ENCODE assay signal across 23 mouse cellular contexts in the genomic region with DNA sequence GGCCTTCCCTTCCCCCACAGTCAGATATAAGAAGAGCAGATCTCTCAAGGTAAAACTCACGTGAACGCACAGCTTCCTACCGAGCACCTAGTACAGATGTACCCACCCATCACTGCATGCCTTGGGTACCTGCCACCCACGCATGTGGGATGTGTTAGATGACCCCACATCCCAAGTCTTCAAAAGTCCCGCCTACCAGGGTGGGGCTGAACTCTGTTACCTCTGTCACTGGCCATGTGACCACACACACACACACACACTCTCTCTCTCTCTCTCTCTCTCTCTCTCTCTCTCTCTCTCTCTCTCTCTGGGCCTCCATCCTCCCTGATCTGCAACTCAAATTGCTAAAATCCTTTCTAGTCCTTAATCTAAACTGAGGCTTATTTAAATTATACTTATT. TPM values are rescaled to one million over a fixed set of nuclear protein-coding genes. Genes with fewer than 3 reads are reported as not detected.
DNase-seq lines count a peak whose midpoint lies in the region; ATAC-seq and TF ChIP-seq lines count a peak whose summit lies in the region.
"Had no signal": no experiment of that assay in that cellular context is flagged by ENCODE, and none has a peak within 500 bp of the region (broad histone marks: within the 10 kb centered on the region; RNA-seq: fewer than 3 reads in every experiment).

No protein-coding gene starts in this region.

- TF ChIP-seq EP300 in MEL (IDR thresholded peaks at IDR 0.05; ENCODE audit: low read depth in 1 of 2, low read length in 2 of 2), result no peak

- H3K4me3 ChIP-seq in liver, embryonic 15.5 days (replicated peaks), result no peak overlapping the region
- no peak overlapping the region for H3K4me3 ChIP-seq in MEL (ENCODE audit: control insufficient read depth in 1 of 2, insufficient read depth in 1 of 2, low read depth in 2 of 2, low read length in 2 of 2)
- H3K4me3 ChIP-seq in intestine, postnatal 0 days (ENCODE audit: low read depth, low read length), result no peak overlapping the region
- no peak overlapping the region for H3K4me3 ChIP-seq in stomach, embryonic 16.5 days (replicated peaks; ENCODE audit: low read length)
- H3K4me3 ChIP-seq: embryonic facial prominence, embryonic 13.5 days; forebrain, embryonic 10.5 days; forebrain, embryonic 15.5 days; heart, embryonic 10.5 days; heart, embryonic 15.5 days; hindbrain, embryonic 12.5 days; neural tube, embryonic 13.5 days; stomach, embryonic 15.5 days had no signal

- no peaks in the 10 kb centered on the region for H3K79me2 ChIP-seq in MEL (ENCODE audit: control insufficient read depth, insufficient read depth, low read length, poor library complexity)

- H3K9me3 ChIP-seq in liver, embryonic 15.5 days (replicated peaks), result no peaks in the 10 kb centered on the region
- H3K9me3 ChIP-seq in MEL (replicated peaks; ENCODE audit: insufficient read depth, low read length), result no peaks in the 10 kb centered on the region
- no peaks in the 10 kb centered on the region for H3K9me3 ChIP-seq in intestine, postnatal 0 days (ENCODE audit: control insufficient read depth)
- H3K9me3 ChIP-seq in stomach, embryonic 16.5 days (replicated peaks; ENCODE audit: control insufficient read depth, low read length), result no peaks in the 10 kb centered on the region
- H3K9me3 ChIP-seq: embryonic facial prominence, embryonic 13.5 days; forebrain, embryonic 10.5 days; forebrain, embryonic 15.5 days; G1E; heart, embryonic 10.5 days; heart, embryonic 15.5 days; hindbrain, embryonic 12.5 days; neural tube, embryonic 13.5 days; stomach, embryonic 15.5 days had no signal

- H3K36me3 ChIP-seq in liver, embryonic 15.5 days (replicated peaks), result no peaks in the 10 kb centered on the region
- H3K36me3 ChIP-seq in MEL (ENCODE audit: control insufficient read depth in 1 of 2, insufficient read depth in 2 of 2, low read length in 2 of 2), result no peaks in the 10 kb centered on the region
- H3K36me3 ChIP-seq in intestine, postnatal 0 days (ENCODE audit: control insufficient read depth, insufficient read depth), result no peaks in the 10 kb centered on the region
- H3K36me3 ChIP-seq in stomach, embryonic 16.5 days (ENCODE audit: control insufficient read depth, insufficient read depth, low read length), result no peaks in the 10 kb centered on the region
- H3K36me3 ChIP-seq: embryonic facial prominence, embryonic 13.5 days; forebrain, embryonic 10.5 days; forebrain, embryonic 15.5 days; G1E; heart, embryonic 10.5 days; heart, embryonic 15.5 days; hindbrain, embryonic 12.5 days; neural tube, embryonic 13.5 days; stomach, embryonic 15.5 days had no signal

- TF ChIP-seq RAD21 in MEL (IDR thresholded peaks at IDR 0.05; ENCODE audit: low read depth, low read length), result no peak

- no peak overlapping the region for H3K9ac ChIP-seq in liver, embryonic 15.5 days
- no peak overlapping the region for H3K9ac ChIP-seq in MEL (ENCODE audit: control insufficient read depth, low read depth, low read length, poor library complexity, severe bottlenecking)
- H3K9ac ChIP-seq in intestine, postnatal 0 days (ENCODE audit: low read depth, low read length), result no peak overlapping the region
- no peak overlapping the region; the same call in 1 of the 2 replicates for H3K9ac ChIP-seq in stomach, embryonic 16.5 days (ENCODE audit: low read length)
- H3K9ac ChIP-seq: embryonic facial prominence, embryonic 13.5 days; forebrain, embryonic 15.5 days; heart, embryonic 15.5 days; hindbrain, embryonic 12.5 days; lung, embryonic 14.5 days; neural tube, embryonic 13.5 days; stomach, embryonic 15.5 days had no signal

- ATAC-seq in liver, embryonic 15.5 days (ENCODE audit: insufficient read depth), result peak; percentile 10; the same call in 1 of the 2 replicates
- ATAC-seq in intestine, postnatal 0 days, result peak; percentile 64
- peak; percentile 45; the same call in 1 of the 2 replicates for ATAC-seq in stomach, embryonic 16.5 days (ENCODE audit: insufficient read depth, low FRiP score)
- ATAC-seq: forebrain, embryonic 15.5 days; midbrain, embryonic 16.5 days had no signal

- H3K27me3 ChIP-seq in liver, embryonic 15.5 days, result no peaks in the 10 kb centered on the region
- peaks cover 0 to 4% of the 10 kb centered on the region in 2 experiments; a peak in 3 of 4 replicates for H3K27me3 ChIP-seq in MEL (ENCODE audit: control insufficient read depth in 1 of 2, insufficient read depth in 2 of 2, low read length in 2 of 2)
- H3K27me3 ChIP-seq in intestine, postnatal 0 days (replicated peaks; ENCODE audit: control insufficient read depth, insufficient read depth, low read length), result no peaks in the 10 kb centered on the region
- H3K27me3 ChIP-seq in stomach, embryonic 16.5 days (ENCODE audit: control insufficient read depth, insufficient read depth, low read length), result no peaks in the 10 kb centered on the region
- H3K27me3 ChIP-seq: embryonic facial prominence, embryonic 13.5 days; forebrain, embryonic 15.5 days; heart, embryonic 15.5 days; hindbrain, embryonic 12.5 days; neural tube, embryonic 13.5 days; stomach, embryonic 15.5 days had no signal

- TF ChIP-seq POLR2A in MEL (IDR thresholded peaks at IDR 0.05; ENCODE audit: control insufficient read depth in 1 of 2, insufficient read depth in 1 of 2, low read depth in 1 of 2, low read length in 2 of 2, poor library complexity in 1 of 2), result no peak

- no peak overlapping the region for H3K27ac ChIP-seq in liver, embryonic 15.5 days (replicated peaks)
- H3K27ac ChIP-seq in MEL (ENCODE audit: control insufficient read depth, low read depth, low read length), result no peak overlapping the region
- peak overlapping the region; percentile 85 for H3K27ac ChIP-seq in intestine, postnatal 0 days (ENCODE audit: low read depth, low read length)
- no peak overlapping the region for H3K27ac ChIP-seq in stomach, embryonic 16.5 days (ENCODE audit: low read length)
- H3K27ac ChIP-seq: embryonic facial prominence, embryonic 13.5 days; forebrain, embryonic 10.5 days; forebrain, embryonic 15.5 days; heart, embryonic 10.5 days; heart, embryonic 15.5 days; hindbrain, embryonic 12.5 days; neural tube, embryonic 13.5 days; stomach, embryonic 15.5 days had no signal

- peaks cover 10% of the 10 kb centered on the region; the same call in 1 of the 2 replicates for H3K4me1 ChIP-seq in liver, embryonic 15.5 days (replicated peaks)
- peaks cover 0 to 4% of the 10 kb centered on the region in 2 experiments; a peak in 1 of 4 replicates for H3K4me1 ChIP-seq in MEL (ENCODE audit: control insufficient read depth in 1 of 2, insufficient read depth in 2 of 2, low read length in 2 of 2)
- peaks cover 7% of the 10 kb centered on the region; the same call in 1 of the 2 replicates for H3K4me1 ChIP-seq in intestine, postnatal 0 days (replicated peaks; ENCODE audit: control insufficient read depth, insufficient read depth, low read length)
- peaks cover 14% of the 10 kb centered on the region for H3K4me1 ChIP-seq in stomach, embryonic 16.5 days (ENCODE audit: control insufficient read depth, insufficient read depth, low read length)
- H3K4me1 ChIP-seq: forebrain, embryonic 10.5 days; forebrain, embryonic 15.5 days; hindbrain, embryonic 12.5 days; neural tube, embryonic 13.5 days had no signal

- DNase-seq in liver, result no peak
- no peak for DNase-seq in MEL (ENCODE audit: low read depth, low spot score)
- DNase-seq in right cerebral cortex, postnatal 14 days, result no peak
- DNase-seq in embryo, embryonic 9.5 days (ENCODE audit: extremely low spot score), result no peak
- no peak for DNase-seq in right cerebral cortex, adult 18-20 months
- DNase-seq: cerebellum, adult 11-12 months; cerebellum, adult 9-11 months; embryo, embryonic 11 days; lung, embryonic 14.5 days had no signal

- WGBS in liver, embryonic 15.5 days (ENCODE audit: insufficient replicate concordance), result 71% methylated on average over 5 of the region's 5 CpGs
- WGBS in intestine, postnatal 0 days, result 43% methylated on average over 5 of the region's 5 CpGs
- WGBS in stomach, embryonic 16.5 days, result 65% methylated on average over 5 of the region's 5 CpGs

- no peak for TF ChIP-seq CTCF in MEL (IDR thresholded peaks at IDR 0.05 in 2 of 3, conservative IDR thresholded peaks at IDR 0.05 in 1 of 3; ENCODE audit: control insufficient read depth in 1 of 3, insufficient read depth in 1 of 3, low read depth in 2 of 3, low read length in 3 of 3, poor library complexity in 1 of 3, severe bottlenecking in 1 of 3)
- no peak for TF ChIP-seq CTCF in intestine, postnatal 0 days (IDR thresholded peaks at IDR 0.05; ENCODE audit: low read depth)

- no peak overlapping the region for H3K4me2 ChIP-seq in liver, embryonic 15.5 days
- no peak overlapping the region for H3K4me2 ChIP-seq in intestine, postnatal 0 days (replicated peaks; ENCODE audit: low read depth)
- H3K4me2 ChIP-seq in stomach, embryonic 16.5 days (ENCODE audit: low read depth, low read length), result no peak overlapping the region
- H3K4me2 ChIP-seq: embryonic facial prominence, embryonic 13.5 days; forebrain, embryonic 15.5 days; heart, embryonic 15.5 days; hindbrain, embryonic 12.5 days; lung, embryonic 14.5 days; midbrain, embryonic 11.5 days; neural tube, embryonic 13.5 days; stomach, embryonic 15.5 days had no signal

TF ChIP-seq in MEL, 35 proteins besides CTCF, POLR2A, EP300 and RAD21:
- TF ChIP-seq HCFC1 (IDR thresholded peaks at IDR 0.05; ENCODE audit: low read depth, low read length), result no peak
- 0 out of 2 replicates have a peak, but pooled peaks have one; percentile 19 for TF ChIP-seq USF1 (IDR thresholded peaks at IDR 0.05; ENCODE audit: low read depth, low read length)

RNA-seq across cellular contexts. Expression of a gene that starts 27.7 kb away (rescaled TPM):
- polyA plus RNA-seq in liver, embryonic 15.5 days (2015; fragmentation: Nextera tagmentation; extraction: Ambion mirVana), result 1.2 and 1.4 TPM in 2 replicates
- total RNA-seq in MEL (2012; rRNA removed), result 16.1 and 39.4 TPM in 2 replicates
- polyA plus RNA-seq in MEL (2012; ENCODE audit: insufficient read depth in 1 of 2, insufficient read length in 2 of 2, low read depth in 1 of 2, low replicate concordance in 2 of 2, missing spikeins in 1 of 2), result 10 to 100 TPM in 1 of 2 experiments, not detected in 1; 38.6 TPM
- 5.9 and 8.2 TPM in 2 replicates for polyA plus RNA-seq in intestine, postnatal 0 days (2015; fragmentation: Nextera tagmentation; extraction: Ambion mirVana)
- 3.6 and 3.9 TPM in 2 replicates for polyA plus RNA-seq in stomach, embryonic 16.5 days (2015; fragmentation: Nextera tagmentation; extraction: Ambion mirVana)

Comparison
In these comparisons a context has a peak if more than half of its experiments do, and no peak if none do; other contexts are left out.
1. ATAC-seq: peak in every context shown above with its lines; median percentile 64 in intestine, postnatal 0 days; 45 in stomach, embryonic 16.5 days; 10 in liver, embryonic 15.5 days.